In the genomic region with DNA sequence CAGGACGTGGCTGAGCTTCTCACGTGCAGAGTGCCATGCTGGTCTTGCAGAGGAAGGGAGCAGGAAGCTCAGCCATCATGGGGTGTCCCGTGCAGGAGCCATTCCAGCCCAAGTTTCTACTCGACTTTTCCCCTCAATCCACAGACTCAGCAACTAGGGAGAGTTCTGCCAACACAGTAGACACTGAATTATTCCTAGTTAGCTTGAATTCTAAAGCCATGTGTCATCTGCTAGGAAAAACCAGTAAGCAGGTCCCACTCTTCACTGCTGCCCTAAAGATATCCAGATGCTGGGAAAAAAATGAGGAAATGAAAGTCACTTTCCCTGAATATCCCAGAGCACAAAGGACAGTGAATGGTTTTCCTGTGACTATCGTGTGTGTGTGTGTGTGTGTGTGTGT, we compare ENCODE assay signal across 23 mouse cellular contexts. TPM values are rescaled to one million over a fixed set of nuclear protein-coding genes. Genes with fewer than 3 reads are reported as not detected.
DNase-seq lines count a peak whose midpoint lies in the region; ATAC-seq and TF ChIP-seq lines count a peak whose summit lies in the region.
"Had no signal": no experiment of that assay in that cellular context is flagged by ENCODE, and none has a peak within 500 bp of the region (broad histone marks: within the 10 kb centered on the region; RNA-seq: fewer than 3 reads in every experiment).

No protein-coding gene starts in this region.

- H3K4me1 ChIP-seq in megakaryocyte, embryonic 14.5 days: peaks cover 79% of the 10 kb centered on the region
- H3K4me1 ChIP-seq in embryonic fibroblast, embryonic 13.5 days (ENCODE audit: control insufficient read depth, insufficient read depth, low read length): peaks cover 19% of the 10 kb centered on the region
- no peaks in the 10 kb centered on the region for H3K4me1 ChIP-seq in hindbrain, embryonic 11.5 days (replicated peaks; ENCODE audit: control insufficient read depth, insufficient read depth, low read length)
- no peaks in the 10 kb centered on the region for H3K4me1 ChIP-seq in hindbrain, embryonic 13.5 days (replicated peaks)
- H3K4me1 ChIP-seq: forebrain, embryonic 12.5 days; forebrain, embryonic 15.5 days had no signal

- peaks cover 4% of the 10 kb centered on the region for H3K36me3 ChIP-seq in megakaryocyte, embryonic 14.5 days (replicated peaks; ENCODE audit: low read length)
- no peaks in the 10 kb centered on the region for H3K36me3 ChIP-seq in hindbrain, embryonic 11.5 days (ENCODE audit: control insufficient read depth, insufficient read depth, low read length)
- no peaks in the 10 kb centered on the region for H3K36me3 ChIP-seq in hindbrain, embryonic 13.5 days
- H3K36me3 ChIP-seq: forebrain, embryonic 12.5 days; forebrain, embryonic 15.5 days had no signal

- no peak for TF ChIP-seq CTCF in Patski (IDR thresholded peaks at IDR 0.05)
- no peak for TF ChIP-seq CTCF in embryonic fibroblast, embryonic 13.5 days (IDR thresholded peaks at IDR 0.05; ENCODE audit: borderline replicate concordance, insufficient read depth, low read length)

- H3K27ac ChIP-seq in embryonic fibroblast, embryonic 13.5 days (ENCODE audit: insufficient read depth, low read length): peak overlapping the region; percentile 48
- no peak overlapping the region for H3K27ac ChIP-seq in hindbrain, embryonic 11.5 days (ENCODE audit: low read depth, low read length)
- no peak overlapping the region for H3K27ac ChIP-seq in hindbrain, embryonic 13.5 days
- H3K27ac ChIP-seq: forebrain, embryonic 12.5 days; forebrain, embryonic 15.5 days; hindbrain, embryonic 14.5 days; hindbrain, postnatal 0 days had no signal

- no peak overlapping the region for H3K9ac ChIP-seq in hindbrain, embryonic 11.5 days (ENCODE audit: low read depth, low read length)
- no peak overlapping the region for H3K9ac ChIP-seq in hindbrain, embryonic 13.5 days
- H3K9ac ChIP-seq: forebrain, embryonic 12.5 days; forebrain, embryonic 15.5 days; hindbrain, embryonic 14.5 days had no signal

- 88% methylated on average over 5 of the region's 5 CpGs for WGBS in hindbrain, embryonic 11.5 days
- 79% methylated on average over 5 of the region's 5 CpGs for WGBS in hindbrain, embryonic 13.5 days

- CTCF ChIA-PET in Patski (lab: Charles Lee): interaction anchor here (0.8 to 2.1 kb wide), 2 partner anchors 27 to 134 kb away, joined by 3 to 4 read pairs; no protein-coding TSS in a partner anchor

- POLR2A ChIA-PET in Patski (lab: Charles Lee): interaction anchor here (0.6 kb wide), 1 partner anchor 1904 kb away, joined by 5 read pairs; no protein-coding TSS in a partner anchor

- H3K9me3 ChIP-seq in megakaryocyte, embryonic 14.5 days: no peaks in the 10 kb centered on the region; the same call in 1 of the 2 replicates
- H3K9me3 ChIP-seq in hindbrain, embryonic 11.5 days (ENCODE audit: control insufficient read depth, low read length): no peaks in the 10 kb centered on the region
- no peaks in the 10 kb centered on the region for H3K9me3 ChIP-seq in hindbrain, embryonic 13.5 days
- H3K9me3 ChIP-seq: forebrain, embryonic 12.5 days; forebrain, embryonic 15.5 days had no signal

- peak overlapping the region; percentile 56 for H3K4me3 ChIP-seq in megakaryocyte, embryonic 14.5 days (replicated peaks)
- no peak overlapping the region for H3K4me3 ChIP-seq in embryonic fibroblast, embryonic 13.5 days (ENCODE audit: insufficient read depth, low read length)
- no peak overlapping the region for H3K4me3 ChIP-seq in hindbrain, embryonic 11.5 days (ENCODE audit: low read depth, low read length)
- H3K4me3 ChIP-seq in hindbrain, embryonic 13.5 days: no peak overlapping the region
- H3K4me3 ChIP-seq: forebrain, embryonic 12.5 days; forebrain, embryonic 15.5 days had no signal

- ATAC-seq in megakaryocyte, adult 5-6 weeks (ENCODE audit: poor library complexity, severe bottlenecking): no peak
- peak; percentile 42 for ATAC-seq in Patski
- no peak for ATAC-seq in hindbrain, embryonic 11.5 days (ENCODE audit: low FRiP score)
- ATAC-seq in hindbrain, embryonic 13.5 days (ENCODE audit: low FRiP score): no peak
- ATAC-seq: forebrain, embryonic 15.5 days; hindbrain, postnatal 0 days; inflammation-experienced regulatory T-cells, adult 6 months; intestine, embryonic 16.5 days had no signal

- no peaks in the 10 kb centered on the region for H3K27me3 ChIP-seq in megakaryocyte, embryonic 14.5 days (replicated peaks)
- H3K27me3 ChIP-seq in Patski: no peaks in the 10 kb centered on the region
- H3K27me3 ChIP-seq in hindbrain, embryonic 11.5 days (ENCODE audit: control insufficient read depth, insufficient read depth, low read length): no peaks in the 10 kb centered on the region
- H3K27me3 ChIP-seq in hindbrain, embryonic 13.5 days: no peaks in the 10 kb centered on the region
- H3K27me3 ChIP-seq: forebrain, embryonic 12.5 days; forebrain, embryonic 15.5 days had no signal

- TF ChIP-seq POLR2A in embryonic fibroblast, embryonic 13.5 days (IDR thresholded peaks at IDR 0.05; ENCODE audit: low read depth, low read length): no peak

- in situ Hi-C loops in Patski (cut with MboI; ENCODE audit: low pct_unique_long_range_greater_than_20kb): no loop called here

- DNase-seq in Patski (ENCODE audit: low read depth, low spot score): no peak
- no peak for DNase-seq in cerebellum, postnatal 14 days
- no peak for DNase-seq in hindbrain, embryonic 11.5 days (ENCODE audit: low spot score)
- DNase-seq: adrenal gland, adult 8-10 months; adrenal gland, postnatal 25 days; cerebellum, adult 18-20 months; cerebellum, adult 9-11 months; cerebellum, postnatal 36 days; embryo, embryonic 11 days; gastrocnemius, postnatal 14 days; heart, adult 11 months; kidney, adult 18-20 months had no signal

- no peak overlapping the region for H3K4me2 ChIP-seq in hindbrain, embryonic 11.5 days (replicated peaks; ENCODE audit: low read depth, low read length)
- no peak overlapping the region for H3K4me2 ChIP-seq in hindbrain, embryonic 13.5 days
- H3K4me2 ChIP-seq: forebrain, embryonic 12.5 days; forebrain, embryonic 15.5 days; heart, embryonic 11.5 days; hindbrain, embryonic 14.5 days had no signal

RNA-seq across cellular contexts. Expression of gene Rbpj, which starts 5.8 kb away (rescaled TPM):
- polyA plus RNA-seq in megakaryocyte, embryonic 14.5 days (2012; ENCODE audit: insufficient read depth, low replicate concordance): 6.1 and 13.6 TPM in 2 replicates
- 92.4 and 93.2 TPM in 2 replicates for total RNA-seq in megakaryocyte, adult 5-6 weeks (2015)
- total RNA-seq in megakaryocyte, adult 5-6 weeks (2017): 50.8 and 64.1 TPM in 2 replicates
- 64.2 TPM for polyA plus RNA-seq in Patski (2021)
- 98.7 and 110 TPM in 2 replicates for polyA plus RNA-seq in embryonic fibroblast, embryonic 13.5 days (2011; ENCODE audit: insufficient read length, low read depth, missing spikeins)
- 56.1 and 65.0 TPM in 2 replicates for polyA plus RNA-seq in hindbrain, embryonic 11.5 days (2014; fragmentation: Nextera tagmentation; extraction: Ambion mirVana)
- polyA plus RNA-seq in hindbrain, embryonic 13.5 days (2015; fragmentation: Nextera tagmentation; extraction: Ambion mirVana): 38.1 and 39.9 TPM in 2 replicates
